Mouse (Mus musculus): Measurements from ENCODE around the gene Fmnl1. TPM values are rescaled to one million over a fixed set of nuclear protein-coding genes. Genes with fewer than 3 reads are reported as not detected.
"Not testable (repeated sequence)": the region's sequence is repeated elsewhere in the genome, so short reads cannot be mapped to it uniquely, and the experiment has no call there.

The Fmnl1 gene
- polyA plus RNA-seq, 1 experiment from 2014 or later: 1.5 TPM

- 83% methylated on average over 4 of the region's 4 CpGs for WGBS
- not testable (repeated sequence) for DNase-seq (ENCODE audit: low spot score)
- peaks cover 74% of the 10 kb centered on the region for H3K36me3 ChIP-seq
These were observed 51.8 kb downstream of the Fmnl1 start for GRCm38 (mm10) chr11:103222718-103223117.

GRCm38 (mm10) chr11:103223444-103223843 is 52.5 kb downstream of the Fmnl1 start:
- H3K27ac ChIP-seq: no peak overlapping the region
- H3K36me3 ChIP-seq: peaks cover 76% of the 10 kb centered on the region
- H3K9me3 ChIP-seq: no peaks in the 10 kb centered on the region

More at GRCm38 (mm10) chr11:103222718-103223117, 51.8 kb downstream of the Fmnl1 start:
- not testable (repeated sequence) for H3K27ac ChIP-seq, H3K4me3 ChIP-seq, H3K9me3 ChIP-seq
- peaks cover 13% of the 10 kb centered on the region for H3K4me1 ChIP-seq (replicated peaks)
- H3K27me3 ChIP-seq (ENCODE audit: insufficient read depth, poor library complexity, severe bottlenecking): peaks cover 25% of the 10 kb centered on the region

GRCm38 (mm10) chr11:103223951-103224456 is 53.1 kb downstream of the Fmnl1 start:
- no peak for DNase-seq (ENCODE audit: low spot score)
- Histone ChIP-seq H3K27ac (peak overlapping the region; percentile 65), H3K4me3 (no peak overlapping the region), H3K36me3 (peaks cover 82% of the 10 kb centered on the region), H3K27me3 (ENCODE audit: insufficient read depth, poor library complexity, severe bottlenecking) (peaks cover 13% of the 10 kb centered on the region), H3K9me3 (no peaks in the 10 kb centered on the region), H3K4me1 (replicated peaks) (0 out of 2 replicates have a peak, but pooled peaks cover 3% of the 10 kb centered on the region)
- WGBS: 62% methylated on average over 18 of the region's 18 CpGs

More at GRCm38 (mm10) chr11:103223444-103223843, 52.5 kb downstream of the Fmnl1 start:
- H3K4me1 ChIP-seq (replicated peaks): peaks cover 5% of the 10 kb centered on the region
- 91% methylated on average over 10 of the region's 10 CpGs for WGBS
- H3K4me3 ChIP-seq: no peak overlapping the region
- no peak for DNase-seq (ENCODE audit: low spot score)
- H3K27me3 ChIP-seq (ENCODE audit: insufficient read depth, poor library complexity, severe bottlenecking): peaks cover 19% of the 10 kb centered on the region

GRCm38 (mm10) chr11:103229608-103230007 is 58.7 kb downstream of the Fmnl1 start:
- 93% methylated on average over 2 of the region's 2 CpGs for WGBS
- H3K27ac ChIP-seq: no peak overlapping the region
- H3K27me3 ChIP-seq (ENCODE audit: insufficient read depth, poor library complexity, severe bottlenecking): no peaks in the 10 kb centered on the region
- DNase-seq (ENCODE audit: low spot score): no peak
- H3K4me1 ChIP-seq (replicated peaks): peaks cover 9% of the 10 kb centered on the region
- H3K36me3 ChIP-seq: peaks cover 62% of the 10 kb centered on the region
- H3K4me3 ChIP-seq: no peak overlapping the region
- 0 out of 2 replicates have a peak, but pooled peaks cover 3% of the 10 kb centered on the region for H3K9me3 ChIP-seq

GRCm38 (mm10) chr11:103230626-103231025 is 59.7 kb downstream of the Fmnl1 start:
- 0 out of 2 replicates have a peak, but pooled peaks cover 3% of the 10 kb centered on the region for H3K9me3 ChIP-seq
- no peak for DNase-seq (ENCODE audit: low spot score)
- H3K27me3 ChIP-seq (ENCODE audit: insufficient read depth, poor library complexity, severe bottlenecking): no peaks in the 10 kb centered on the region
- H3K4me3 ChIP-seq: no peak overlapping the region
- peaks cover 53% of the 10 kb centered on the region for H3K36me3 ChIP-seq
- H3K27ac ChIP-seq: no peak overlapping the region
- peaks cover 9% of the 10 kb centered on the region for H3K4me1 ChIP-seq (replicated peaks)
- WGBS: 89% methylated on average over 19 of the region's 19 CpGs

GRCm38 (mm10) chr11:103231367-103231766 is 60.5 kb downstream of the Fmnl1 start:
- H3K27ac ChIP-seq: no peak overlapping the region
- H3K9me3 ChIP-seq: 0 out of 2 replicates have a peak, but pooled peaks cover 3% of the 10 kb centered on the region
- peaks cover 51% of the 10 kb centered on the region for H3K36me3 ChIP-seq
- 88% methylated on average over 7 of the region's 7 CpGs for WGBS
- no peak overlapping the region for H3K4me3 ChIP-seq
- DNase-seq (ENCODE audit: low spot score): no peak
- H3K27me3 ChIP-seq (ENCODE audit: insufficient read depth, poor library complexity, severe bottlenecking): no peaks in the 10 kb centered on the region
- peaks cover 9% of the 10 kb centered on the region for H3K4me1 ChIP-seq (replicated peaks)

GRCm38 (mm10) chr11:103232966-103233365 is 62.1 kb downstream of the Fmnl1 start:
- H3K9me3 ChIP-seq: 0 out of 2 replicates have a peak, but pooled peaks cover 3% of the 10 kb centered on the region
- no peaks in the 10 kb centered on the region for H3K27me3 ChIP-seq (ENCODE audit: insufficient read depth, poor library complexity, severe bottlenecking)
- peak; percentile 78 for DNase-seq (ENCODE audit: low spot score)
- H3K4me3 ChIP-seq: no peak overlapping the region
- peaks cover 9% of the 10 kb centered on the region for H3K4me1 ChIP-seq (replicated peaks)
- H3K36me3 ChIP-seq: peaks cover 54% of the 10 kb centered on the region
- 32% methylated on average over 7 of the region's 7 CpGs for WGBS
- H3K27ac ChIP-seq: 0 out of 2 replicates have a peak overlapping the region, but pooled peaks have one; percentile 45

GRCm38 (mm10) chr11:103234447-103234846 is 63.5 kb downstream of the Fmnl1 start:
- H3K9me3 ChIP-seq: 0 out of 2 replicates have a peak, but pooled peaks cover 1% of the 10 kb centered on the region
- WGBS: 77% methylated on average over 1 of the region's 1 CpGs
- no peak overlapping the region for H3K27ac ChIP-seq
- peaks cover 9% of the 10 kb centered on the region for H3K4me1 ChIP-seq (replicated peaks)
- H3K27me3 ChIP-seq (ENCODE audit: insufficient read depth, poor library complexity, severe bottlenecking): no peaks in the 10 kb centered on the region
- no peak for DNase-seq (ENCODE audit: low spot score)
- no peak overlapping the region for H3K4me3 ChIP-seq
- H3K36me3 ChIP-seq: peaks cover 57% of the 10 kb centered on the region

GRCm38 (mm10) chr11:103235702-103236101 is 64.8 kb downstream of the Fmnl1 start:
- DNase-seq (ENCODE audit: low spot score): no peak
- H3K4me3 ChIP-seq: no peak overlapping the region
- peaks cover 13% of the 10 kb centered on the region for H3K4me1 ChIP-seq (replicated peaks)
- H3K36me3 ChIP-seq: peaks cover 57% of the 10 kb centered on the region
- H3K27me3 ChIP-seq (ENCODE audit: insufficient read depth, poor library complexity, severe bottlenecking): no peaks in the 10 kb centered on the region
- no peaks in the 10 kb centered on the region for H3K9me3 ChIP-seq
- peak overlapping the region; percentile 9; the same call in 1 of the 2 replicates for H3K27ac ChIP-seq
- 78% methylated on average over 11 of the region's 11 CpGs for WGBS

- Histone ChIP-seq H3K36me3 (peaks cover 60% of the 10 kb centered on the region), H3K27ac (no peak overlapping the region), H3K4me1 (replicated peaks) (peaks cover 20% of the 10 kb centered on the region), H3K4me3 (no peak overlapping the region), H3K27me3 (ENCODE audit: insufficient read depth, poor library complexity, severe bottlenecking) (no peaks in the 10 kb centered on the region), H3K9me3 (no peaks in the 10 kb centered on the region)
- DNase-seq (ENCODE audit: low spot score): no peak
- 80% methylated on average over 6 of the region's 6 CpGs for WGBS
These were observed 65.5 kb downstream of the Fmnl1 start for GRCm38 (mm10) chr11:103236431-103236830.

GRCm38 (mm10) chr11:103236903-103237302 is 66.0 kb downstream of the Fmnl1 start:
- Histone ChIP-seq H3K4me3 (no peak overlapping the region), H3K9me3 (no peaks in the 10 kb centered on the region), H3K4me1 (replicated peaks) (peaks cover 24% of the 10 kb centered on the region), H3K27me3 (ENCODE audit: insufficient read depth, poor library complexity, severe bottlenecking) (no peaks in the 10 kb centered on the region), H3K27ac (no peak overlapping the region), H3K36me3 (peaks cover 59% of the 10 kb centered on the region)
- 87% methylated on average over 10 of the region's 10 CpGs for WGBS
- DNase-seq (ENCODE audit: low spot score): no peak

- Histone ChIP-seq H3K9me3 (no peaks in the 10 kb centered on the region), H3K27ac (no peak overlapping the region), H3K36me3 (peaks cover 59% of the 10 kb centered on the region), H3K4me1 (replicated peaks) (peaks cover 29% of the 10 kb centered on the region), H3K4me3 (no peak overlapping the region), H3K27me3 (ENCODE audit: insufficient read depth, poor library complexity, severe bottlenecking) (no peaks in the 10 kb centered on the region)
- no peak for DNase-seq (ENCODE audit: low spot score)
- WGBS: 69% methylated on average over 9 of the region's 9 CpGs
These were observed 66.8 kb downstream of the Fmnl1 start for GRCm38 (mm10) chr11:103237757-103238156.

- peaks cover 56% of the 10 kb centered on the region for H3K36me3 ChIP-seq
- H3K9me3 ChIP-seq: no peaks in the 10 kb centered on the region
- no peak overlapping the region for H3K27ac ChIP-seq
- WGBS: 54% methylated on average over 7 of the region's 7 CpGs
- DNase-seq (ENCODE audit: low spot score): no peak
- peaks cover 28% of the 10 kb centered on the region for H3K4me1 ChIP-seq (replicated peaks)
- H3K27me3 ChIP-seq (ENCODE audit: insufficient read depth, poor library complexity, severe bottlenecking): no peaks in the 10 kb centered on the region
- no peak overlapping the region for H3K4me3 ChIP-seq
These were observed 69.8 kb downstream of the Fmnl1 start for GRCm38 (mm10) chr11:103240740-103241139.

Data from hindbrain, embryonic 10.5 days (tissue).